ENCODE assay signal across 14 mouse cellular contexts in genomic region chr4:63862092-63862697, GRCm38 (mm10). TPM values are rescaled to one million over a fixed set of nuclear protein-coding genes. Genes with fewer than 3 reads are reported as not detected.
DNase-seq lines count a peak whose midpoint lies in the region; ATAC-seq and TF ChIP-seq lines count a peak whose summit lies in the region.
"Had no signal": no experiment of that assay in that cellular context is flagged by ENCODE, and none has a peak within 500 bp of the region (broad histone marks: within the 10 kb centered on the region; RNA-seq: fewer than 3 reads in every experiment).

No protein-coding gene starts in this region.

- DNase-seq in Muller cell, postnatal 12 days (ENCODE audit: inconsistent ontology term) = peak; percentile 45
- peak; percentile 30 for DNase-seq in lung, postnatal 14 days
- DNase-seq: cerebellum, adult 18-20 months; gastrocnemius, postnatal 10 days had no signal

- no peak for ATAC-seq in kidney, embryonic 16.5 days (ENCODE audit: low FRiP score, low TSS enrichment)
- no peak for ATAC-seq in kidney, embryonic 15.5 days (replicated peaks; ENCODE audit: low FRiP score)
- no peak for ATAC-seq in erythroblast, adult 5-6 weeks (replicated peaks; ENCODE audit: low FRiP score, poor library complexity, severe bottlenecking)
- ATAC-seq in midbrain, embryonic 15.5 days (replicated peaks) = no peak
- ATAC-seq: forebrain, embryonic 13.5 days had no signal

- WGBS in kidney, embryonic 16.5 days = 55% methylated on average over 4 of the region's 4 CpGs
- 61% methylated on average over 4 of the region's 4 CpGs for WGBS in kidney, embryonic 15.5 days
- 79% methylated on average over 4 of the region's 4 CpGs for WGBS in midbrain, embryonic 15.5 days

- H3K4me2 ChIP-seq in kidney, embryonic 16.5 days (replicated peaks; ENCODE audit: low read depth, low read length) = no peak overlapping the region
- H3K4me2 ChIP-seq in kidney, embryonic 15.5 days = no peak overlapping the region
- H3K4me2 ChIP-seq in midbrain, embryonic 15.5 days = no peak overlapping the region
- H3K4me2 ChIP-seq: forebrain, embryonic 13.5 days; hindbrain, embryonic 15.5 days; liver, embryonic 11.5 days had no signal

- no peaks in the 10 kb centered on the region for H3K27me3 ChIP-seq in kidney, embryonic 16.5 days (ENCODE audit: insufficient read depth, low read length)
- no peaks in the 10 kb centered on the region for H3K27me3 ChIP-seq in kidney, embryonic 15.5 days
- H3K27me3 ChIP-seq in midbrain, embryonic 15.5 days (replicated peaks) = no peaks in the 10 kb centered on the region
- H3K27me3 ChIP-seq: forebrain, embryonic 13.5 days; hindbrain, embryonic 15.5 days had no signal

- peaks cover 5% of the 10 kb centered on the region for H3K4me1 ChIP-seq in kidney, embryonic 16.5 days (ENCODE audit: insufficient read depth, low read length)
- peaks cover 6% of the 10 kb centered on the region for H3K4me1 ChIP-seq in kidney, embryonic 15.5 days
- peaks cover 9% of the 10 kb centered on the region; the same call in 1 of the 2 replicates for H3K4me1 ChIP-seq in embryonic fibroblast, embryonic 13.5 days (ENCODE audit: control insufficient read depth, insufficient read depth, low read length)
- H3K4me1 ChIP-seq in midbrain, embryonic 15.5 days = no peaks in the 10 kb centered on the region
- H3K4me1 ChIP-seq: forebrain, embryonic 13.5 days; hindbrain, embryonic 15.5 days had no signal

- 0 out of 2 replicates have a peak overlapping the region, but pooled peaks have one; percentile 14 for H3K27ac ChIP-seq in kidney, embryonic 16.5 days (ENCODE audit: low read length)
- no peak overlapping the region for H3K27ac ChIP-seq in kidney, embryonic 15.5 days
- H3K27ac ChIP-seq in embryonic fibroblast, embryonic 13.5 days (ENCODE audit: insufficient read depth, low read length) = peak overlapping the region; percentile 52; the same call in 1 of the 2 replicates
- no peak overlapping the region for H3K27ac ChIP-seq in midbrain, embryonic 15.5 days
- H3K27ac ChIP-seq: forebrain, embryonic 13.5 days; hindbrain, embryonic 15.5 days; left cerebral cortex, adult 2 months; stomach, postnatal 0 days had no signal

- H3K9ac ChIP-seq in kidney, embryonic 16.5 days (replicated peaks; ENCODE audit: low read length) = no peak overlapping the region
- no peak overlapping the region for H3K9ac ChIP-seq in kidney, embryonic 15.5 days
- H3K9ac ChIP-seq in midbrain, embryonic 15.5 days = no peak overlapping the region
- H3K9ac ChIP-seq: forebrain, embryonic 13.5 days; hindbrain, embryonic 15.5 days had no signal

- TF ChIP-seq CTCF in embryonic fibroblast, embryonic 13.5 days (IDR thresholded peaks at IDR 0.05; ENCODE audit: borderline replicate concordance, insufficient read depth, low read length) = no peak

- no peak for TF ChIP-seq POLR2A in embryonic fibroblast, embryonic 13.5 days (IDR thresholded peaks at IDR 0.05; ENCODE audit: low read depth, low read length)

- no peak overlapping the region for H3K4me3 ChIP-seq in kidney, embryonic 16.5 days (ENCODE audit: low read length)
- H3K4me3 ChIP-seq in kidney, embryonic 15.5 days (replicated peaks) = no peak overlapping the region
- H3K4me3 ChIP-seq in embryonic fibroblast, embryonic 13.5 days (ENCODE audit: insufficient read depth, low read length) = no peak overlapping the region
- no peak overlapping the region for H3K4me3 ChIP-seq in midbrain, embryonic 15.5 days
- H3K4me3 ChIP-seq: forebrain, embryonic 13.5 days; hindbrain, embryonic 15.5 days; left cerebral cortex, adult 2 months had no signal

- H3K36me3 ChIP-seq in kidney, embryonic 16.5 days (ENCODE audit: insufficient read depth, low read length) = no peaks in the 10 kb centered on the region
- no peaks in the 10 kb centered on the region for H3K36me3 ChIP-seq in kidney, embryonic 15.5 days
- no peaks in the 10 kb centered on the region for H3K36me3 ChIP-seq in midbrain, embryonic 15.5 days (replicated peaks)
- H3K36me3 ChIP-seq: hindbrain, embryonic 15.5 days had no signal

- no peaks in the 10 kb centered on the region for H3K9me3 ChIP-seq in kidney, embryonic 16.5 days (ENCODE audit: low read length)
- no peaks in the 10 kb centered on the region for H3K9me3 ChIP-seq in kidney, embryonic 15.5 days (replicated peaks)
- H3K9me3 ChIP-seq in midbrain, embryonic 15.5 days = no peaks in the 10 kb centered on the region
- H3K9me3 ChIP-seq: forebrain, embryonic 13.5 days; hindbrain, embryonic 15.5 days had no signal

RNA-seq across cellular contexts. Expression of gene Tnfsf8, which starts 1.0 kb away (rescaled TPM):
- 0.07 TPM in 1 of 2 replicates, not detected in the other for polyA plus RNA-seq in kidney, embryonic 16.5 days (2015; fragmentation: Nextera tagmentation; extraction: Ambion mirVana)
- polyA plus RNA-seq in kidney, embryonic 15.5 days (2015; fragmentation: Nextera tagmentation; extraction: Ambion mirVana) = not detected in 2 replicates
- polyA plus RNA-seq in embryonic fibroblast, embryonic 13.5 days (2011; ENCODE audit: insufficient read length, low read depth, missing spikeins) = 0.25 and 0.90 TPM in 2 replicates
- 1.9 and 2.3 TPM in 2 replicates for total RNA-seq in erythroblast, adult 5-6 weeks (2015; ENCODE audit: low replicate concordance)
- total RNA-seq in erythroblast, adult 5-6 weeks (2017; ENCODE audit: low replicate concordance) = 0.17 TPM in 1 of 2 replicates, not detected in the other
- polyA plus RNA-seq in midbrain, embryonic 15.5 days (2015; fragmentation: Nextera tagmentation; extraction: Ambion mirVana) = not detected in 2 replicates
- total RNA-seq: left cerebral cortex, adult 2 months had no signal
- polyA plus RNA-seq: forebrain, embryonic 13.5 days; hindbrain, embryonic 15.5 days; liver, embryonic 11.5 days; stomach, postnatal 0 days had no signal

Comparison
In these comparisons a context has a peak if more than half of its experiments do, and no peak if none do; other contexts are left out.
1. H3K27ac ChIP-seq: peak in kidney, embryonic 16.5 days (single experiment) and embryonic fibroblast, embryonic 13.5 days (single experiment); none in kidney, embryonic 15.5 days (single experiment) and midbrain, embryonic 15.5 days (single experiment).